Comparison of ENCODE assay signal across 21 mouse cellular contexts in genomic region chr16:21244803-21245202, GRCm38 (mm10). TPM values are rescaled to one million over a fixed set of nuclear protein-coding genes. Genes with fewer than 3 reads are reported as not detected.
DNase-seq lines count a peak whose midpoint lies in the region; ATAC-seq lines count a peak whose summit lies in the region.
"Had no signal": no experiment of that assay in that cellular context is flagged by ENCODE, and none has a peak within 500 bp of the region (broad histone marks: within the 10 kb centered on the region; RNA-seq: fewer than 3 reads in every experiment).

No protein-coding gene starts in this region.

- H3K27me3 ChIP-seq in embryonic facial prominence, embryonic 15.5 days = no peaks in the 10 kb centered on the region
- H3K27me3 ChIP-seq in embryonic facial prominence, embryonic 10.5 days (replicated peaks; ENCODE audit: low read depth, poor library complexity, severe bottlenecking) = peaks cover 54% of the 10 kb centered on the region
- peaks cover 40% of the 10 kb centered on the region for H3K27me3 ChIP-seq in heart, embryonic 10.5 days (ENCODE audit: insufficient read depth, poor library complexity, severe bottlenecking)
- no peaks in the 10 kb centered on the region for H3K27me3 ChIP-seq in limb, embryonic 15.5 days
- H3K27me3 ChIP-seq in stomach, embryonic 16.5 days (ENCODE audit: control insufficient read depth, insufficient read depth, low read length) = no peaks in the 10 kb centered on the region
- H3K27me3 ChIP-seq: embryonic facial prominence, embryonic 13.5 days had no signal

- H3K36me3 ChIP-seq in embryonic facial prominence, embryonic 15.5 days = no peaks in the 10 kb centered on the region
- no peaks in the 10 kb centered on the region for H3K36me3 ChIP-seq in embryonic facial prominence, embryonic 10.5 days (replicated peaks)
- H3K36me3 ChIP-seq in heart, embryonic 10.5 days = no peaks in the 10 kb centered on the region
- H3K36me3 ChIP-seq in limb, embryonic 15.5 days = no peaks in the 10 kb centered on the region
- H3K36me3 ChIP-seq in stomach, embryonic 16.5 days (ENCODE audit: control insufficient read depth, insufficient read depth, low read length) = no peaks in the 10 kb centered on the region
- H3K36me3 ChIP-seq: embryonic facial prominence, embryonic 13.5 days; forebrain, embryonic 15.5 days had no signal

- ATAC-seq in embryonic facial prominence, embryonic 15.5 days (ENCODE audit: insufficient number of reproducible peaks, low FRiP score, low TSS enrichment, low read depth) = no peak
- ATAC-seq in limb, embryonic 15.5 days (ENCODE audit: insufficient number of reproducible peaks, low FRiP score, low TSS enrichment, low read depth) = no peak
- ATAC-seq in stomach, embryonic 16.5 days (ENCODE audit: insufficient read depth, low FRiP score) = no peak
- no peak for ATAC-seq in CD4-positive, CD25-positive, alpha-beta regulatory T cell, adult 4 months
- ATAC-seq: forebrain, postnatal 0 days had no signal

- peak overlapping the region; percentile 88; the same call in 1 of the 2 replicates for H3K27ac ChIP-seq in embryonic facial prominence, embryonic 15.5 days (replicated peaks)
- H3K27ac ChIP-seq in embryonic facial prominence, embryonic 10.5 days (replicated peaks) = no peak overlapping the region
- peak overlapping the region; percentile 37; the same call in 1 of the 2 replicates for H3K27ac ChIP-seq in heart, embryonic 10.5 days
- H3K27ac ChIP-seq in limb, embryonic 15.5 days = peak overlapping the region; percentile 90; the same call in 1 of the 2 replicates
- peak overlapping the region; percentile 22; the same call in 1 of the 2 replicates for H3K27ac ChIP-seq in stomach, embryonic 16.5 days (ENCODE audit: low read length)
- H3K27ac ChIP-seq: forebrain, embryonic 13.5 days; forebrain, embryonic 15.5 days had no signal

- peaks cover 82% of the 10 kb centered on the region for H3K4me1 ChIP-seq in embryonic facial prominence, embryonic 15.5 days
- peaks cover 94% of the 10 kb centered on the region for H3K4me1 ChIP-seq in embryonic facial prominence, embryonic 10.5 days
- peaks cover 77% of the 10 kb centered on the region for H3K4me1 ChIP-seq in heart, embryonic 10.5 days
- H3K4me1 ChIP-seq in limb, embryonic 15.5 days = peaks cover 83% of the 10 kb centered on the region
- peaks cover 56% of the 10 kb centered on the region for H3K4me1 ChIP-seq in stomach, embryonic 16.5 days (ENCODE audit: control insufficient read depth, insufficient read depth, low read length)

- H3K9ac ChIP-seq in embryonic facial prominence, embryonic 15.5 days = no peak overlapping the region
- H3K9ac ChIP-seq in limb, embryonic 15.5 days = no peak overlapping the region
- no peak overlapping the region for H3K9ac ChIP-seq in stomach, embryonic 16.5 days (ENCODE audit: low read length)
- H3K9ac ChIP-seq: embryonic facial prominence, embryonic 13.5 days; forebrain, embryonic 13.5 days; forebrain, embryonic 15.5 days; forebrain, postnatal 0 days had no signal

- no peaks in the 10 kb centered on the region for H3K9me3 ChIP-seq in embryonic facial prominence, embryonic 15.5 days (replicated peaks)
- no peaks in the 10 kb centered on the region for H3K9me3 ChIP-seq in embryonic facial prominence, embryonic 10.5 days
- no peaks in the 10 kb centered on the region for H3K9me3 ChIP-seq in heart, embryonic 10.5 days
- no peaks in the 10 kb centered on the region for H3K9me3 ChIP-seq in limb, embryonic 15.5 days
- H3K9me3 ChIP-seq in stomach, embryonic 16.5 days (replicated peaks; ENCODE audit: control insufficient read depth, low read length) = no peaks in the 10 kb centered on the region
- H3K9me3 ChIP-seq: embryonic facial prominence, embryonic 13.5 days; forebrain, embryonic 13.5 days; forebrain, embryonic 15.5 days had no signal

- DNase-seq in embryonic facial prominence, embryonic 10.5 days (ENCODE audit: low spot score) = no peak
- DNase-seq in heart, embryonic 10.5 days (ENCODE audit: low spot score) = no peak
- no peak for DNase-seq in heart, adult 9 months (ENCODE audit: low spot score in 2 of 2)
- no peak for DNase-seq in spleen, postnatal 4 days (ENCODE audit: low spot score in 2 of 2)
- DNase-seq: adrenal gland, adult 2 months; adrenal gland, postnatal 10 days; adrenal gland, postnatal 36 days; B cell, adult 2 months; cerebellum, adult 11-12 months; cerebellum, adult 2 months; cerebellum, adult 9-10 months; cerebellum, postnatal 10 days; cerebellum, postnatal 25 days; forebrain, postnatal 0 days had no signal

- no peak overlapping the region for H3K4me3 ChIP-seq in embryonic facial prominence, embryonic 15.5 days (replicated peaks)
- no peak overlapping the region for H3K4me3 ChIP-seq in embryonic facial prominence, embryonic 10.5 days
- H3K4me3 ChIP-seq in heart, embryonic 10.5 days = no peak overlapping the region
- no peak overlapping the region for H3K4me3 ChIP-seq in limb, embryonic 15.5 days
- no peak overlapping the region for H3K4me3 ChIP-seq in stomach, embryonic 16.5 days (replicated peaks; ENCODE audit: low read length)
- H3K4me3 ChIP-seq: embryonic facial prominence, embryonic 13.5 days; forebrain, embryonic 13.5 days; forebrain, embryonic 15.5 days had no signal

- WGBS in embryonic facial prominence, embryonic 15.5 days = 52% methylated on average over 3 of the region's 3 CpGs
- WGBS in embryonic facial prominence, embryonic 10.5 days = 54% methylated on average over 3 of the region's 3 CpGs
- WGBS in heart, embryonic 10.5 days = 42% methylated on average over 3 of the region's 3 CpGs
- WGBS in limb, embryonic 15.5 days = 53% methylated on average over 3 of the region's 3 CpGs
- WGBS in stomach, embryonic 16.5 days = 61% methylated on average over 3 of the region's 3 CpGs

- no peak overlapping the region for H3K4me2 ChIP-seq in embryonic facial prominence, embryonic 15.5 days (replicated peaks)
- H3K4me2 ChIP-seq in limb, embryonic 15.5 days = no peak overlapping the region
- no peak overlapping the region for H3K4me2 ChIP-seq in stomach, embryonic 16.5 days (ENCODE audit: low read depth, low read length)

RNA-seq across cellular contexts. Expression of gene Ephb3, which starts 40.2 kb away (rescaled TPM):
- 50.7 and 53.3 TPM in 2 replicates for polyA plus RNA-seq in embryonic facial prominence, embryonic 15.5 days (2015; fragmentation: Nextera tagmentation; extraction: Ambion mirVana)
- 32.0 and 38.6 TPM in 2 replicates for polyA plus RNA-seq in embryonic facial prominence, embryonic 10.5 days (2016; fragmentation: Nextera tagmentation; extraction: Ambion mirVana)
- 24.5 and 25.3 TPM in 2 replicates for polyA plus RNA-seq in heart, embryonic 10.5 days (2016; fragmentation: Nextera tagmentation; extraction: Ambion mirVana)
- 33.0 and 43.8 TPM in 2 replicates for polyA plus RNA-seq in limb, embryonic 15.5 days (2015; fragmentation: Nextera tagmentation; extraction: Ambion mirVana)
- polyA plus RNA-seq in stomach, embryonic 16.5 days (2015; fragmentation: Nextera tagmentation; extraction: Ambion mirVana) = 20.6 and 22.1 TPM in 2 replicates
- not detected for polyA plus RNA-seq in CD4-positive, CD25-positive, alpha-beta regulatory T cell, adult 4 months (2017; shearing (Covaris generic))

Comparison
In these comparisons a context has a peak if more than half of its experiments do, and no peak if none do; other contexts are left out.
1. RNA of gene Ephb3, which starts 40.2 kb away (polyA plus RNA-seq): 50.7 to 53.3 TPM in embryonic facial prominence, embryonic 15.5 days, 33.0 to 43.8 TPM in limb, embryonic 15.5 days, 32.0 to 38.6 TPM in embryonic facial prominence, embryonic 10.5 days, 24.5 to 25.3 TPM in heart, embryonic 10.5 days and 20.6 to 22.1 TPM in stomach, embryonic 16.5 days; not detected in CD4-positive, CD25-positive, alpha-beta regulatory T cell, adult 4 months; every median in the first group is over 10 times any median in the second.